Mouse (Mus musculus) stomach, postnatal 0 days (tissue): ENCODE results near the gene Phf1. TPM values are rescaled to one million over a fixed set of nuclear protein-coding genes. Genes with fewer than 3 reads are reported as not detected.

Experiments used
- ATAC-seq: fragments of 200-750 bp; cut with Nextera tagmentation; 2 replicates; pipeline ENCODE4 v1.8.0; 2017; ENCODE audit not compliant: low FRiP score, low TSS enrichment
- DNase-seq: peaks from one replicate; pipeline ENCODE4 v3.0.0-alpha.2; 2016; ENCODE audit warnings: low spot score
- H3K27ac ChIP-seq: fragments of 300-500 bp; sonication (generic); replicated peaks from 2 replicates; pipeline ENCODE4 v1.5.1; 2014; ENCODE audit warnings: mild to moderate bottlenecking, control low read depth
- H3K27me3 ChIP-seq: fragments of 300-500 bp; sonication (generic); 2 replicates; pipeline ENCODE4 v1.6.1; 2014; ENCODE audit warnings: low read length; ENCODE audit not compliant: control insufficient read depth, insufficient read depth
- H3K36me3 ChIP-seq: fragments of 300-500 bp; sonication (generic); 2 replicates; pipeline ENCODE4 v1.6.1; 2014; ENCODE audit warnings: low read length, mixed read lengths; ENCODE audit not compliant: control insufficient read depth, insufficient read depth
- H3K4me1 ChIP-seq: fragments of 300-500 bp; sonication (generic); replicated peaks from 2 replicates; pipeline ENCODE4 v1.6.1; 2014; ENCODE audit warnings: antibody characterized with exemption; ENCODE audit not compliant: control insufficient read depth, insufficient read depth
- H3K4me2 ChIP-seq: fragments of 300-500 bp; sonication (generic); replicated peaks from 2 replicates; pipeline ENCODE4 v1.6.1; 2014; ENCODE audit warnings: low read depth, mild to moderate bottlenecking, control low read depth, moderate library complexity
- H3K4me3 ChIP-seq: fragments of 300-500 bp; sonication (generic); 2 replicates; pipeline ENCODE4 v1.5.1; 2014; ENCODE audit warnings: low read depth, low read length, control low read depth
- H3K9ac ChIP-seq: fragments of 300-500 bp; sonication (generic); 2 replicates; pipeline ENCODE4 v1.6.1; 2014; ENCODE audit warnings: mild to moderate bottlenecking, low read length, control low read depth, mixed read lengths
- H3K9me3 ChIP-seq: fragments of 300-500 bp; sonication (generic); 2 replicates; pipeline ENCODE4 v1.6.1; 2016; ENCODE audit warnings: low read length; ENCODE audit not compliant: control insufficient read depth
- CTCF ChIP-seq: IDR thresholded peaks from 2 replicates; pipeline ENCODE4 v1.5.1; 2016; ENCODE audit warnings: antibody characterized with exemption, low read depth, mild to moderate bottlenecking, moderate library complexity
- EP300 ChIP-seq: optimal IDR thresholded peaks from 2 replicates; pipeline ENCODE3; 2016; ENCODE audit warnings: antibody characterized with exemption
- WGBS: fragments of 180-500 bp; shearing (Covaris S2); extraction: QIAGEN DNeasy Blood & Tissue Kit; methylation state at CpG from one replicate; pipeline ENCODE4 v1.1.7; 2014; 5-methylcytosine and 5-hydroxymethylcytosine counted together
- polyA plus RNA-seq: library from polyadenylated mRNA; unstranded; fragments of >200 nt; fragmentation: Nextera tagmentation; extraction: Ambion mirVana; gene quantifications from 2 replicates; pipeline ENCODE4 v1.2.1, GENCODE M21; 2015

The Phf1 gene
- polyA plus RNA-seq, 1 experiment from 2014 or later: 4.7 TPM

- DNase-seq (no peak), ATAC-seq (no peak)
- no peaks in the 10 kb centered on the region for H3K9me3 ChIP-seq
- no peak for TF ChIP-seq CTCF
- TF ChIP-seq EP300: no peak
- peak overlapping the region; percentile 26 for H3K4me3 ChIP-seq
- peaks cover 4% of the 10 kb centered on the region for H3K4me1 ChIP-seq
- no peaks in the 10 kb centered on the region; the same call in 1 of the 2 replicates for H3K36me3 ChIP-seq
- H3K9ac ChIP-seq: peak overlapping the region; percentile 31
- H3K27ac ChIP-seq: no peak overlapping the region
- 29% methylated on average over 21 of the region's 23 CpGs for WGBS
- peak overlapping the region; percentile 49 for H3K4me2 ChIP-seq
- H3K27me3 ChIP-seq: no peaks in the 10 kb centered on the region
Measured at GRCm38 (mm10) chr17:26951952-26952877, 19.4 kb downstream of the Phf1 start.

GRCm38 (mm10) chr17:26953201-26953600 is 20.3 kb downstream of the Phf1 start:
- TF ChIP-seq EP300 (no peak), CTCF (no peak)
- H3K4me2 ChIP-seq: no peak overlapping the region
- no peak overlapping the region for H3K9ac ChIP-seq

GRCm38 (mm10) chr17:26953726-26954125 is 20.9 kb downstream of the Phf1 start:
- H3K27me3 ChIP-seq: no peaks in the 10 kb centered on the region
- no peaks in the 10 kb centered on the region for H3K9me3 ChIP-seq
- H3K9ac ChIP-seq: no peak overlapping the region
- H3K4me1 ChIP-seq: peaks cover 2% of the 10 kb centered on the region
- no peak overlapping the region for H3K4me2 ChIP-seq
- ATAC-seq: 0 out of 2 replicates have a peak, but pooled peaks have one; percentile 22
- 45% methylated on average over 10 of the region's 16 CpGs for WGBS
- TF ChIP-seq CTCF: no peak
- TF ChIP-seq EP300: no peak
- peak; percentile 43 for DNase-seq
- no peak overlapping the region for H3K27ac ChIP-seq
- no peaks in the 10 kb centered on the region; the same call in 1 of the 2 replicates for H3K36me3 ChIP-seq
- H3K4me3 ChIP-seq: no peak overlapping the region

More at GRCm38 (mm10) chr17:26953201-26953600, 20.3 kb downstream of the Phf1 start:
- Histone ChIP-seq H3K27ac (no peak overlapping the region), H3K27me3 (no peaks in the 10 kb centered on the region), H3K4me3 (no peak overlapping the region), H3K9me3 (no peaks in the 10 kb centered on the region), H3K4me1 (peaks cover 4% of the 10 kb centered on the region), H3K36me3 (no peaks in the 10 kb centered on the region; the same call in 1 of the 2 replicates)
- ATAC-seq (no peak), DNase-seq (no peak)
- WGBS: 50% methylated on average over 6 of the region's 6 CpGs

- H3K36me3 ChIP-seq: no peaks in the 10 kb centered on the region; the same call in 1 of the 2 replicates
- no peak for TF ChIP-seq EP300
- no peak for TF ChIP-seq CTCF
- 61% methylated on average over 5 of the region's 5 CpGs for WGBS
- H3K27ac ChIP-seq: no peak overlapping the region
- H3K27me3 ChIP-seq: no peaks in the 10 kb centered on the region
- ATAC-seq: no peak
- H3K9me3 ChIP-seq: no peaks in the 10 kb centered on the region
- H3K9ac ChIP-seq: no peak overlapping the region
- no peak overlapping the region for H3K4me2 ChIP-seq
- H3K4me1 ChIP-seq: no peaks in the 10 kb centered on the region; the same call in 1 of the 2 replicates
- H3K4me3 ChIP-seq: no peak overlapping the region
- no peak for DNase-seq
Measured at GRCm38 (mm10) chr17:26956309-26956708, 23.5 kb downstream of the Phf1 start.

- no peak for ATAC-seq
Measured at GRCm38 (mm10) chr17:26956895-26957294, 24.0 kb downstream of the Phf1 start.

GRCm38 (mm10) chr17:26957872-26958271 is 25.0 kb downstream of the Phf1 start:
- no peak for TF ChIP-seq CTCF
- TF ChIP-seq EP300: no peak

More at GRCm38 (mm10) chr17:26956895-26957294, 24.0 kb downstream of the Phf1 start:
- WGBS: 88% methylated on average over 18 of the region's 18 CpGs
- Histone ChIP-seq H3K36me3 (no peaks in the 10 kb centered on the region; the same call in 1 of the 2 replicates), H3K4me1 (no peaks in the 10 kb centered on the region; the same call in 1 of the 2 replicates), H3K4me2 (no peak overlapping the region), H3K4me3 (no peak overlapping the region), H3K9ac (no peak overlapping the region), H3K27ac (no peak overlapping the region), H3K27me3 (no peaks in the 10 kb centered on the region), H3K9me3 (no peaks in the 10 kb centered on the region)
- no peak for DNase-seq
- TF ChIP-seq CTCF: no peak
- TF ChIP-seq EP300: no peak

More at GRCm38 (mm10) chr17:26957872-26958271, 25.0 kb downstream of the Phf1 start:
- no peak for DNase-seq
- Histone ChIP-seq H3K27ac (no peak overlapping the region), H3K9ac (no peak overlapping the region), H3K36me3 (no peaks in the 10 kb centered on the region; the same call in 1 of the 2 replicates), H3K9me3 (no peaks in the 10 kb centered on the region), H3K4me2 (no peak overlapping the region), H3K4me1 (no peaks in the 10 kb centered on the region; the same call in 1 of the 2 replicates), H3K27me3 (no peaks in the 10 kb centered on the region), H3K4me3 (no peak overlapping the region)
- WGBS: 95% methylated on average over 5 of the region's 5 CpGs
- no peak for ATAC-seq
